Mouse (Mus musculus) spleen, embryonic (tissue): ENCODE results near the gene Creb3l1.

Experiments
- CTCF ChIA-PET: fragments of 350-600 bp; sonication (Branson Sonifier 250); formaldehyde crosslinking; loops from one replicate; lab custom pipeline; 2022; lab: Charles Lee

The Creb3l1 gene

GRCm38 (mm10) chr2:92006983-92007921 lies 17.1 kb downstream of the Creb3l1 start:
- CTCF ChIA-PET: interaction anchor here (0.7 kb wide), 2 partner anchors 20 to 134 kb away, joined by 3 to 8 read pairs; no protein-coding TSS in a partner anchor

GRCm38 (mm10) chr2:92006491-92006890 lies 17.8 kb downstream of the Creb3l1 start:
- CTCF ChIA-PET: no interaction called here

- CTCF ChIA-PET: no interaction called here
These were observed 19.7 kb downstream of the Creb3l1 start for GRCm38 (mm10) chr2:92004617-92005016.

GRCm38 (mm10) chr2:91997905-91998608 lies 26.2 kb downstream of the Creb3l1 start:
- CTCF ChIA-PET: no interaction called here

GRCm38 (mm10) chr2:91996006-91996405 lies 28.3 kb downstream of the Creb3l1 start:
- CTCF ChIA-PET: no interaction called here

- CTCF ChIA-PET: no interaction called here
These were observed 30.9 kb downstream of the Creb3l1 start for GRCm38 (mm10) chr2:91993409-91993808.

GRCm38 (mm10) chr2:91989750-91990149 lies 34.6 kb downstream of the Creb3l1 start:
- CTCF ChIA-PET: interaction anchor here (0.7 kb wide), 1 partner anchor 167 kb away, joined by 3 read pairs; no protein-coding TSS in a partner anchor

- CTCF ChIA-PET: interaction anchor here (0.5 to 1.8 kb wide), 6 partner anchors 13 to 70 kb away, joined by 3 to 27 read pairs (median 3); no protein-coding TSS in a partner anchor
These were observed 36.8 kb downstream of the Creb3l1 start for GRCm38 (mm10) chr2:91987542-91987941.

- CTCF ChIA-PET: interaction anchor here (1.3 to 1.6 kb wide), 2 partner anchors 11 to 43 kb away, joined by 3 to 4 read pairs; no protein-coding TSS in a partner anchor
These were observed 38.2 kb downstream of the Creb3l1 start for GRCm38 (mm10) chr2:91986071-91986470.

GRCm38 (mm10) chr2:91984906-91985525 lies 39.3 kb downstream of the Creb3l1 start:
- CTCF ChIA-PET: interaction anchor here (0.7 to 1.6 kb wide), 2 partner anchors 42 to 389 kb away, joined by 3 to 4 read pairs; partner anchors contain the start of genes Large2 and Pex16

- CTCF ChIA-PET: interaction anchor here (0.5 to 1.0 kb wide), 4 partner anchors 9 to 494 kb away, joined by 3 to 4 read pairs (median 4); partner anchors contain the start of genes Dgkz, Large2 and Pex16
These were observed 39.9 kb downstream of the Creb3l1 start for GRCm38 (mm10) chr2:91984439-91984838.

- CTCF ChIA-PET: no interaction called here
These were observed 43.5 kb downstream of the Creb3l1 start for GRCm38 (mm10) chr2:91980830-91981229.

- CTCF ChIA-PET: no interaction called here
These were observed 44.1 kb downstream of the Creb3l1 start for GRCm38 (mm10) chr2:91980245-91980644.

GRCm38 (mm10) chr2:91978547-91978946 lies 45.8 kb downstream of the Creb3l1 start:
- CTCF ChIA-PET: interaction anchor here (1.4 kb wide), 1 partner anchor 13 kb away, joined by 3 read pairs; no protein-coding TSS in a partner anchor

- CTCF ChIA-PET: interaction anchor here (1.4 kb wide), 1 partner anchor 12 kb away, joined by 3 read pairs; no protein-coding TSS in a partner anchor
These were observed 46.3 kb downstream of the Creb3l1 start for GRCm38 (mm10) chr2:91977960-91978359.

- CTCF ChIA-PET: interaction anchor here (1.4 kb wide), 1 partner anchor 8 kb away, joined by 4 read pairs; no protein-coding TSS in a partner anchor
These were observed 48.4 kb downstream of the Creb3l1 start, which contains the start of gene Dgkz for GRCm38 (mm10) chr2:91975581-91976541. Dgkz (minus strand) TSS chr2:91975864.

GRCm38 (mm10) chr2:91973416-91974135 lies 50.7 kb downstream of the Creb3l1 start:
- CTCF ChIA-PET: interaction anchor here (0.5 to 0.7 kb wide), 3 partner anchors 12 to 31 kb away, joined by 3 to 15 read pairs (median 3); no protein-coding TSS in a partner anchor

- CTCF ChIA-PET: interaction anchor here (0.6 kb wide), 1 partner anchor 84 kb away, joined by 4 read pairs; no protein-coding TSS in a partner anchor
These were observed 52.2 kb downstream of the Creb3l1 start for GRCm38 (mm10) chr2:91972121-91972566.
